Mouse (Mus musculus) lung, adult 2 months (tissue): ENCODE measurements at regions not wholly inside any gene's neighbourhood (a gene's known extent, or its start where the extent isn't known, plus 50 kb on each side); places are given as distances from the start of the nearest gene placed in this dataset.

Experiments
- CTCF ChIP-seq: fragments of 200-500 bp; IDR thresholded peaks from 2 replicates; pipeline ENCODE4 v1.5.1; 2011; ENCODE audit warnings: mild to moderate bottlenecking, low read length, control low read depth; ENCODE audit not compliant: insufficient read depth
- POLR2A ChIP-seq: fragments of 200-500 bp; IDR thresholded peaks from 2 replicates; pipeline ENCODE4 v1.6.1; 2011; ENCODE audit warnings: low read depth, mild to moderate bottlenecking, control low read depth, low read length, borderline replicate concordance; ENCODE audit errors: extremely low read depth

GRCm38 (mm10) chrX:99213565-99214153, 77.7 kb downstream of the Efnb1 start:
- no peak for TF ChIP-seq POLR2A
- TF ChIP-seq CTCF: no peak
